Mouse (Mus musculus): Measurements from ENCODE around the gene Gm49358.

GRCm38 (mm10) chr10:86825871-86826522 is 62.2 kb downstream of the Gm49358 start:
- TF ChIP-seq POLR2A (IDR thresholded peaks at IDR 0.05; ENCODE audit: borderline replicate concordance, low read depth, low read length) (no peak), CTCF (IDR thresholded peaks at IDR 0.05; ENCODE audit: low read depth, low read length) (no peak)
